Mouse (Mus musculus): Measurements from ENCODE around the gene Lamc2. TPM values are rescaled to one million over a fixed set of nuclear protein-coding genes. Genes with fewer than 3 reads are reported as not detected.

Gene Lamc2
- polyA plus RNA-seq, 1 experiment from 2014 or later, result 14.5 TPM

DNA sequence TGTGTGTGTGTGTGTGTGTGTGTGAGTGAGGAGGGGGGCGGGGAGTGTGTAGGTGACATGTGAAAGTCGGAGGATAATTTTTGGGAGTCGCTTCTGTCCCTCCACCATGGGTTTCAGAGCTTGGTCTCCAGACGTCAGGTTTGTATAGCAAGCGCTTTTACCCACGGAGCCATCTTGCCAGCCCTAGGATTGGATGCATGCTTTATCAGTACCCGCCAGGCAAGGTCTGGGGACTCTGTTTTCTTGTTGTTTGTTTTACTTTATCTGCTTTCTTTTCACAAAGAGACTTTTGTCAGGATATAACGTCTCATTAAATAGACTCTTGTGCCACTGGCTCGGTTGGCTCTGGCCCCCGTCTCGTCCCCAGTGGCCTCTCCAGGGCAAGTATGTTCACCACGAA, 81.4 kb downstream of the Lamc2 start:
- H3K27ac ChIP-seq (replicated peaks), result no peak overlapping the region
- H3K4me3 ChIP-seq (replicated peaks), result no peak overlapping the region
- H3K4me1 ChIP-seq, result peaks cover 7% of the 10 kb centered on the region; the same call in 1 of the 2 replicates
- no peak overlapping the region for H3K4me2 ChIP-seq (replicated peaks)
- H3K9ac ChIP-seq, result no peak overlapping the region
- H3K27me3 ChIP-seq, result no peaks in the 10 kb centered on the region
- H3K9me3 ChIP-seq (replicated peaks), result no peaks in the 10 kb centered on the region
- WGBS, result 74% methylated on average over 12 of the region's 12 CpGs
- ATAC-seq (ENCODE audit: insufficient number of reproducible peaks, low FRiP score, low TSS enrichment, low read depth), result no peak
- no peaks in the 10 kb centered on the region for H3K36me3 ChIP-seq

DNA sequence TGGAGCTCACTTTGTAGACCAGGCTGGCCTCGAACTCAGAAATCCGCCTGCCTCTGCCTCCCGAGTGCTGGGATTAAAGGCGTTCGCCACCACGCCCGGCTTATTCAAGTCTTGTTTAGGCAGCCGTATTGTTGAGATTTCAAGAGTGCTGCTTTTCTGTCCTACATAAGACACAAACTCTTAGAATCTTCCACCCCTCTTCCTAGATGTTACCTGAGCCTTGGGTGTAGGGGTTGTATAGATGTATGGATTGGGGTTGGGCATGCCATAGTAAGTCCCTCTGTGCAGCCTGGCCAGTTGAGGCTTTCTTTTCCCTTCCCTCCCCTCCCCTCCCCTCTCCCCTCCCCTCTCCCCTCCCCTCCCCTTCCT, 83.1 kb downstream of the Lamc2 start:
- H3K4me3 ChIP-seq (replicated peaks), result no peak overlapping the region
- no peak overlapping the region for H3K4me2 ChIP-seq (replicated peaks)
- no peaks in the 10 kb centered on the region for H3K9me3 ChIP-seq (replicated peaks)
- no peak overlapping the region for H3K27ac ChIP-seq (replicated peaks)
- ATAC-seq (ENCODE audit: insufficient number of reproducible peaks, low FRiP score, low TSS enrichment, low read depth), result no peak
- WGBS, result 99% methylated on average over 8 of the region's 8 CpGs
- H3K27me3 ChIP-seq, result no peaks in the 10 kb centered on the region
- H3K9ac ChIP-seq, result no peak overlapping the region
- peaks cover 7% of the 10 kb centered on the region; the same call in 1 of the 2 replicates for H3K4me1 ChIP-seq
- H3K36me3 ChIP-seq, result no peaks in the 10 kb centered on the region

DNA sequence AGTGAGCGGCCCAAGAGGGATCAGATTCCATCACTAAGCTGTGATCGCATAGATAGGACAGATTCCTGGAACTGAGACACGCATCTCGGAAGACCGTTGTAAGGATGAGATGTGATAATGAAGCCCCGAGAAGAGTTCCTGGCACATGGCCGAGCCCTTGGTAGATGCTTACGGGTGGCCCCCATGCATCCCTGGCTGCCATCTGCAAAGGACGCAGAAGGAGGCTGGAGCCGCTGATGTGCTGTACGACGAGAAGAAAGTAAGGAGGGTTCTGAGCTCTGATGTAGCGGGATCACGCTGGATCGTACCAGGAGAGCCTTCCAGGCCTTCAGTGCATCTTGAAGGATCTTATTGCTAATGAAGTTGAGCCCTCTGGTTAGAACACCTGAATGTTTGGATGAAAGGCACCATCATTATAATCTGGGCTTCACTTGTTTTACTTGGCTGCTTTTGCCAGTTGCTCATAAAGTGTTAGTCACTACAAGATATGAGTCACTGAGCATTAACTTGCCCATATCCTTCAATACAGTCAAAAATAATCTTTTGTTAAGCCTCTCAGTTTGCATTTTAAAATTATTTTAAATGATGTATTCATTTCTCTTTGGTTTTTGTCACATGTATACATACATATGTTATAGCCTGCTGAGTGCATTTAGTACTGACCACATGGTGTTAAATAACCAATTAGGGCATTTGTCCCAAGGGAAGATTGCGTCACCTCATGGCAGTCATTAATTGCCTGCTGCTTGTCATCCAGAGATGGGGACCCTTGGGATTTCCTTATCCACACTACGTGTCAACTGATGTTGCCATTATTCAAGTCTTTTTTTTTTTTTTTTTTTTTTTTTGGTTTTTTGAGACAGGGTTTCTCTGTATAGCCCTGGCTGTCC, 83.7 kb downstream of the Lamc2 start:
- 94% methylated on average over 17 of the region's 17 CpGs for WGBS
- Histone ChIP-seq H3K36me3 (no peaks in the 10 kb centered on the region), H3K4me2 (replicated peaks) (no peak overlapping the region), H3K27me3 (no peaks in the 10 kb centered on the region), H3K9me3 (replicated peaks) (no peaks in the 10 kb centered on the region), H3K27ac (replicated peaks) (no peak overlapping the region), H3K4me3 (replicated peaks) (no peak overlapping the region), H3K9ac (no peak overlapping the region), H3K4me1 (peaks cover 7% of the 10 kb centered on the region; the same call in 1 of the 2 replicates)
- ATAC-seq (ENCODE audit: insufficient number of reproducible peaks, low FRiP score, low TSS enrichment, low read depth), result no peak

DNA sequence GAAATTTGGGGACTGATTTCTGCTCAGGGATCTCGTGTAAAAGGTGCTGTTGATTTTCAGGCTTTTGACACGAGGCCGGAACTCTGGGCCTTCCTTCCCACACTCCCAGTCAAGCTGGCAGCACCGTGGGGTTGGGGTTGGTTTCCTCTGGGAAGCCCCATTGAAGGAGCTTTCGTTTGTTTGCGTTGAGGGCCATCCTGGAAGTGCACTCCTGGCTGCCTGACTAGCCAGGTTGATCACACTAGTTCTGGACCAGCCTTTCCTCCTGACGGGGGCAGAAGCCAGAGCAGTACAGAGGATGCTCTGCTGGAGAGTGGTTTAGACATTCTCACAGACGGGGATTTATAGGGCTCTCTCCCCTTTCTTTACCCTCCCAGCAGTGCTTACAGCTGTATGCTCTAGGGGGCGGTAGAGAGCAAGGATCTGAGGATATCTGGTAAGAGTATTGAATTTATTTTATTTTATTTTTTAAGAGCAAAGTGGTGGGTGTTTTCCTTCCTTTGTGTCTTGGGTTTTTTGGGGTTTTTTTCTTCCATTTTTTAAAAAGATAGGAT, 84.8 kb downstream of the Lamc2 start:
- Histone ChIP-seq H3K9me3 (replicated peaks) (no peaks in the 10 kb centered on the region), H3K4me1 (peaks cover 9% of the 10 kb centered on the region; the same call in 1 of the 2 replicates), H3K36me3 (no peaks in the 10 kb centered on the region), H3K4me3 (replicated peaks) (no peak overlapping the region), H3K9ac (no peak overlapping the region), H3K27me3 (no peaks in the 10 kb centered on the region), H3K4me2 (replicated peaks) (no peak overlapping the region), H3K27ac (replicated peaks) (peak overlapping the region; percentile 45; the same call in 1 of the 2 replicates)
- 28% methylated on average over 9 of the region's 9 CpGs for WGBS
- no peak for ATAC-seq (ENCODE audit: insufficient number of reproducible peaks, low FRiP score, low TSS enrichment, low read depth)

DNA sequence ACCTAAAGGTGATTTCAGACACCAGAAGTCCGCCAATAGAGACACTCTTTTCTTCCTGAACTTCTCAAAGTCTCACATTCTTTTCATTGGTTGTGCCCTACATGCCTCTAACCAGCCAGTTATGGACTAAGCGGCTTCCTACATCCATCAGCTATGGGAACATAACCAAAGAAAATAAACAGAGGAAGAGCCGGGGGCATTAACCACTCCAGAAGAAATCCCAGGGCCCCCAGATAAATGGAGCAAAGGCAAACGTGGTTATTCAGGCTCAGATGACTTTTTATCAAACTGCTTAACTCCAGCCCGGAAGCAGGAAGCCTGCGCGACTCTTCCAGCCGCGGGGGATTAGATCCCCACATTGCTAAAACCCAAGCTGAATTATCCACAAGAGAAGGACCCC, 85.3 kb downstream of the Lamc2 start:
- WGBS, result 36% methylated on average over 9 of the region's 9 CpGs
- H3K4me3 ChIP-seq (replicated peaks), result no peak overlapping the region
- no peaks in the 10 kb centered on the region for H3K27me3 ChIP-seq
- no peak for ATAC-seq (ENCODE audit: insufficient number of reproducible peaks, low FRiP score, low TSS enrichment, low read depth)
- no peak overlapping the region for H3K9ac ChIP-seq
- peaks cover 14% of the 10 kb centered on the region; the same call in 1 of the 2 replicates for H3K4me1 ChIP-seq
- H3K4me2 ChIP-seq (replicated peaks), result no peak overlapping the region
- no peaks in the 10 kb centered on the region for H3K9me3 ChIP-seq (replicated peaks)
- peak overlapping the region; percentile 45; the same call in 1 of the 2 replicates for H3K27ac ChIP-seq (replicated peaks)
- no peaks in the 10 kb centered on the region for H3K36me3 ChIP-seq

DNA sequence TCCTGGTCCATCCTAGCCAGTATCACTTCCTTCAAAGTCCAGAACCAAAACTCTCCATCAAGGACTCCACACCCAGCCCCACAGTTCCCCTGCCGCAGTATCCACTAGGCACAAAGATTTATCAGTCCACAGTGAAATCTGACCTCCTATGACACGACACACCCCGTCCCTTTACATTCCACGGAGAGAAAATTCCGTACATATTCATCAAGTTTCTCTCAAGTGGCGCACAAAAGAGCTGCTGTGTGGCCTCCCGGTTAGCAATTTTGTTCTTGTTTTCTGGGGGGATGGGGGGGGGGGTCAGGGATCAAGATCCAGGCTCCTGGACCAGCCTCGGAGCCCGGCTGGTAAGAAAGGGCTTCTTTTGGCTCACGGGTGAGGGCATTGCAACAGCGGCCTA, 87.7 kb downstream of the Lamc2 start:
- ATAC-seq (ENCODE audit: insufficient number of reproducible peaks, low FRiP score, low TSS enrichment, low read depth), result no peak
- Histone ChIP-seq H3K9ac (no peak overlapping the region), H3K4me3 (replicated peaks) (no peak overlapping the region), H3K27ac (replicated peaks) (no peak overlapping the region), H3K4me1 (peaks cover 16% of the 10 kb centered on the region; the same call in 1 of the 2 replicates), H3K9me3 (replicated peaks) (no peaks in the 10 kb centered on the region), H3K36me3 (no peaks in the 10 kb centered on the region), H3K4me2 (replicated peaks) (no peak overlapping the region), H3K27me3 (no peaks in the 10 kb centered on the region)
- WGBS, result 42% methylated on average over 11 of the region's 11 CpGs

DNA sequence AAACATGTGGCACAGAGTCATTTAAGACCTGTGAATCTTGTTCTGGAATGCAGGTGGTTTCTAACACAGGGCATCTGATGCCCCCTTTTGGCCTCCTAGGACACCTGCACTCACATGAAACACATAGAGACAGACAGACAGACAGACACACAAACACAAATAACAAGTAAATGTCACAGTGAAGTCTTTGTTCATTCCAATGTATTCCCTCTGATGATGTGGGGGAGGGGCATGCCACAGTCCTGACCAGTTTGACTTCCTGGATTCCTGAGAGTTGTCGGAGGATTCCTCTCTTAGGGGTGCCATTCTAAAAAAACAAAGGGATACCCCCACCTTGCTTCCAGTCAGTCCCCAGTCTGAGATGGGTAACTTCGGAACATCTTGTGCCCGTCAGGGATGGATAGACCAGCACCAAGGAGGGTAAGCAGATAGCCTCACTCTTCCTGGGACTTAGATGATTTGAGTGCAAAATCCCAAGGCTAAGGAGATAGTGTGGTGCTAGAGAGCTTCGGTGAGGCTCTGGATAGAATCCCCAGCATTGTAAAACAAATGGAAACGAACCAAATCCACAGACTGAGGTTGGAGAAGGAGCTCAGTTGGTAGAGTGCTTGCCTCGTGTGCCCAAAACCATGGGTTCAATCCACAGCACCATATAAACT, 89.1 kb downstream of the Lamc2 start:
- Histone ChIP-seq H3K9me3 (replicated peaks) (no peaks in the 10 kb centered on the region), H3K9ac (no peak overlapping the region), H3K4me1 (peaks cover 19% of the 10 kb centered on the region; the same call in 1 of the 2 replicates), H3K36me3 (no peaks in the 10 kb centered on the region), H3K27ac (replicated peaks) (no peak overlapping the region), H3K27me3 (no peaks in the 10 kb centered on the region), H3K4me2 (replicated peaks) (no peak overlapping the region), H3K4me3 (replicated peaks) (no peak overlapping the region)
- 83% methylated on average over 6 of the region's 6 CpGs for WGBS
- ATAC-seq (ENCODE audit: insufficient number of reproducible peaks, low FRiP score, low TSS enrichment, low read depth), result no peak

DNA sequence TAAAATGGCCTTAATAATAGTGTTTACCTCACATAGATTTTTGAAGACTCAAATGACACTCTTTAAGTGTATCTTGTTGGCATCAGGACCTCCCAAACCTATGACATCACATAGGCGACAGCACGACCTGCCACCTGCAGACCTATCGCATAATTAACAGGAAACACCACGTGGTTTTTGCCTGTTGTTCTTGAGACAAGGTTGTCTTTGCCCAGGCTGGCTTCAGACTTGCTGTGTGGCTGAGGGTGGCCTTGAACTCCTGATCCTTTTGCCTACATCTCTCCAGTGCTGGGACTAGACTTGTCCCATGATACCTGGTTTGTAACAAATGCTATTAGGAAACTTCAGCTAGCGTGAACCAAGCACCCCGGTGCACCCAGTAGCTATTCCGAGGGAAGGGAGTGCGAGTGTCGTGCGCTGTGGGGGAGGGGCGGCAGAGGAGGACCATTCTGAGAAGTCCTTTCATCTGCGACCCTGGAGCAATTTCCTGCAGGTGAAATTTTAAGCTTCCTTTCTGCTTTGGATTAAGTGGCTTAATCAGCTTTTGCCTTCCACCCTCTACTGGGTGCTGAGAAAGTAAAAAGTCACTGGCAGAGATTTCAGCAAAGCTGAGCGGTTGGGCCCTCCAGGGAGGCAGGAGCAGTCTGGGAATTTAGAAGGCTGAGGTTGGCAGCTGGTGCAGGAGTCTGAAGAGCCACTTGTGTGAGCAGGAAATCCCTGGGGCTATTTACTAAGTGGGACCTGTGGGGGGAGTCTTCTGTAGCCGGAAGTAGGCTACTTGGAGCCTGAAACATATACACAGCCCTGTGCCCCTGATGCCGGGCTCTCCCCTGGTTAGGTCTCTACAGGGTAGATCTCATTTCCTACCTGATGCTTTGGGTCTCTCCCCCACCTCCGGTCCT, 90.2 kb downstream of the Lamc2 start:
- no peak overlapping the region for H3K27ac ChIP-seq (replicated peaks)
- H3K36me3 ChIP-seq, result no peaks in the 10 kb centered on the region
- WGBS, result 9% methylated on average over 16 of the region's 16 CpGs
- H3K4me2 ChIP-seq (replicated peaks), result no peak overlapping the region
- peaks cover 21% of the 10 kb centered on the region for H3K4me1 ChIP-seq
- no peaks in the 10 kb centered on the region for H3K27me3 ChIP-seq
- no peak overlapping the region for H3K9ac ChIP-seq
- ATAC-seq (ENCODE audit: insufficient number of reproducible peaks, low FRiP score, low TSS enrichment, low read depth), result no peak
- H3K4me3 ChIP-seq (replicated peaks), result no peak overlapping the region
- H3K9me3 ChIP-seq (replicated peaks), result no peaks in the 10 kb centered on the region

DNA sequence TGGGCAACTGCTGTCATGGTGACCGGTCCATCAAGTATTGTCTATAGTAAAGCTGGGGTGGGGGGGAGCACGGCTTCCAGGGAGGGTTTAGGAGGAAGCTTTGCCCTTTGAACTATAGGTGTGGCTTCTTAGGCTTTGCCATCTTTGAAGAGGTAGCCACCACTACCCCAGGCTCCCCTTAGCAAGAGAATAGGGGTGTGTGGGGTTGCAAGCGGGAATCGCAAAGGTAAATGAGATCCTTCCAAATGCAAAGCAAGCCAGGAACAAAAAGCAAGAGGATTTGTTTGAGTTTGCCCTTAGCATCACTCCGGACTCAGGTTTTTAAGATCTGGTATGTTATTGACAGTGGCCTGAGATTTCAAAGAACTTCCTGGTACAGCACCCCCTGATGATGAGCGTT, 90.9 kb downstream of the Lamc2 start:
- WGBS, result 48% methylated on average over 6 of the region's 6 CpGs

DNA sequence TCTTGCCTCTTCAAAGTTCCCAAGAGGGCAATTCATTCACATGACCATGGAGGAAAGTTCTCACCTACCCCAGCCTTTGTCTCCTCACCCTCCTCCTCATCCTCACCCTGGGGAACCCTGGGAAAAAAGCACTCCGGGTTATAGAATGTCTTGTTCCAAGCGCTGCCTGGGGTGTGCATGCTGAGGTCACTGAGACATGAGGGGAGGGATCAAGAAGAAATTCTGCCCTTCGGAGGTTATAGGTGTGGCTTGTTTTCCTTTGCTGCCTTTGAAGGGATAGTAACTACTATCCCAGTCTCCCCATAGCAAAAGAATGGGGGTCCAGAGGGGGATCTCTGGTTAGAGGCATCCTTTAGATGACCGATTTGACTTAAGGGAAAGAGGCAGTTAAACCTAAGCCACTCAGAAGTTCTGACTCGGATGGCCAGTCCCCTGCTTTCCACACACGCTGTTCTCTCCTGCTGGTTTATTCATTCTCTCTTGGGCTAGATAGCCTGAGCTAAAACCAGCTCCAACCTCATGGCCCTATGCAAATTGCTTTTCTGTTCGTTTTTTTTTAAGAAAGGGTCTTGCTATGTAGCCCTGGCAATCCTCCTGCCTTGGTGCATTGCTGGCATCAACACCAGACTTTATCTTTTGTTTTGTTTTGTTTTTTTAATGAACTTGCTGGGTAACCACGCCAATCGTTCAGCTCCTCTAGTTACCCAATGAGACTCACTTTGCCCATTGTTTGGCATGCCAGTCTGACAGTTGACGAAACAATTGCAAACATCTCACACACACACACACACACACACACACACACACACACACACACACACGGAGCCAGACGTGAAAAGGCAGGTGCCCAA, 91.8 kb downstream of the Lamc2 start:
- whole genome bisulfite sequencing, result 44% methylated on average over 12 of the region's 12 CpGs
- H3K4me3 ChIP-seq (replicated peaks), result no peak overlapping the region
- H3K27ac ChIP-seq (replicated peaks), result no peak overlapping the region
- no peaks in the 10 kb centered on the region for H3K9me3 ChIP-seq (replicated peaks)
- H3K27me3 ChIP-seq, result no peaks in the 10 kb centered on the region
- no peak overlapping the region for H3K4me2 ChIP-seq (replicated peaks)
- no peak for ATAC-seq (ENCODE audit: insufficient number of reproducible peaks, low FRiP score, low TSS enrichment, low read depth)
- no peak overlapping the region for H3K9ac ChIP-seq
- H3K4me1 ChIP-seq, result peaks cover 19% of the 10 kb centered on the region
- H3K36me3 ChIP-seq, result no peaks in the 10 kb centered on the region

More for the DNA sequence above, 90.9 kb downstream of the Lamc2 start:
- H3K27ac ChIP-seq (replicated peaks), result no peak overlapping the region
- H3K4me3 ChIP-seq (replicated peaks), result no peak overlapping the region
- no peaks in the 10 kb centered on the region for H3K9me3 ChIP-seq (replicated peaks)
- peaks cover 19% of the 10 kb centered on the region for H3K4me1 ChIP-seq
- no peak overlapping the region for H3K4me2 ChIP-seq (replicated peaks)
- H3K9ac ChIP-seq, result no peak overlapping the region
- H3K36me3 ChIP-seq, result no peaks in the 10 kb centered on the region
- H3K27me3 ChIP-seq, result no peaks in the 10 kb centered on the region
- no peak for ATAC-seq (ENCODE audit: insufficient number of reproducible peaks, low FRiP score, low TSS enrichment, low read depth)
